Mouse (Mus musculus): ENCODE data around the gene Batf2. TPM values are rescaled to one million over a fixed set of nuclear protein-coding genes. Genes with fewer than 3 reads are reported as not detected.
"Not testable (repeated sequence)": the region's sequence is repeated elsewhere in the genome, so short reads cannot be mapped to it uniquely, and the experiment has no call there.

The Batf2 gene
- polyA plus RNA-seq, 1 experiment, result not detected

- Histone ChIP-seq H3K9me3 (ENCODE audit: control insufficient read depth, low read length) (no peaks in the 10 kb centered on the region), H3K36me3 (ENCODE audit: control insufficient read depth) (peaks cover 33% of the 10 kb centered on the region), H3K27me3 (ENCODE audit: control insufficient read depth) (no peaks in the 10 kb centered on the region), H3K4me3 (replicated peaks) (peak within 1 kb of the TSS; percentile 68), H3K4me1 (ENCODE audit: control insufficient read depth) (peaks cover 72% of the 10 kb centered on the region)
- TF ChIP-seq TAL1 (IDR thresholded peaks at IDR 0.05; ENCODE audit: low read length) (no peak), GATA1 (IDR thresholded peaks at IDR 0.05; ENCODE audit: low read length) (no peak)
These were observed 12.9 kb upstream of the Batf2 start, which contains the start of gene Snx15 for GRCm38 (mm10) chr19:6127760-6128341. TSS of gene Snx15 (minus strand) at chr19:6128304.

DNA sequence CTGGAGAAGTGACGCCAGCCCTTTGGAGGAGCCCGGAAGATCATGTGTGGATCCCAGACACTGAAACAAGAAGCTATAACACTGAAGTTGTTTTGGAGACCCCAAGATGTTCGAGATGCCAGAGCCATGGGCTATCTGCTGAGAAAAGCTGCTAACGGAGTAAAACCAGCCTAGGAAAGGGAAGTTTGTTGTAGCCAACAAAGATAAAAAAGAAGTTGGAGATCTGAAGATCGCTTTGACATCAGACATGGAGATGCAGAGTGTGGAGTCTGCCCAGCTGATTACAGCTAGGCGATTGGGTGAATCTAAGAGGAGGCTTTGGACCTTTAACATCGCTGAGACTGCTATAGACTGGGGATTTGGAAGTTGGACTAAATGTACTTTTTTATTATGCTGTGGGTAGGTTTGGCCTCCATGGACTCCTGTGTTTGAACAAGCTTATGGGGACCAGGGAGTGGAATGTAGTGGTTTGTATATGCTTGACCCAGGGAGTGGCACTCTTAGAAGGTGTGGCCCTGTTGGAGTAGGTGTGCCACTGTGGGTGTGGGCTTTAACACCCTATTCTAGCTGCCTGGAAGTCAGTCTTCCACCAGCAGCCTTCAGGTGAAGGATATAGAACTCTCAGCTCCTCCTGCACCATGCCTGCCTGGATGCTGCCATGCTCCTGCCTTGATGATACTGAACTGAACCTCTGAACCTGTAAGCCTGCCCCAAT is 10.2 kb upstream of the Batf2 start:
- peaks cover 42% of the 10 kb centered on the region for H3K36me3 ChIP-seq (ENCODE audit: control insufficient read depth)
- not testable (repeated sequence) for H3K27me3 ChIP-seq (ENCODE audit: control insufficient read depth); H3K9me3 ChIP-seq (ENCODE audit: control insufficient read depth, low read length)
- peak overlapping the region; percentile 49 for H3K4me3 ChIP-seq (replicated peaks)
- peaks cover 87% of the 10 kb centered on the region for H3K4me1 ChIP-seq (ENCODE audit: control insufficient read depth)

- no peaks in the 10 kb centered on the region for H3K27me3 ChIP-seq (ENCODE audit: control insufficient read depth)
- peaks cover 52% of the 10 kb centered on the region for H3K36me3 ChIP-seq (ENCODE audit: control insufficient read depth)
- TF ChIP-seq TAL1 (IDR thresholded peaks at IDR 0.05; ENCODE audit: low read length) (peak; percentile 97), GATA1 (IDR thresholded peaks at IDR 0.05; ENCODE audit: low read length) (peak; percentile 92)
- H3K4me3 ChIP-seq (replicated peaks), result peak overlapping the region; percentile 63
- peaks cover 84% of the 10 kb centered on the region for H3K4me1 ChIP-seq (ENCODE audit: control insufficient read depth)
- no peaks in the 10 kb centered on the region for H3K9me3 ChIP-seq (ENCODE audit: control insufficient read depth, low read length)
These were observed 8.5 kb upstream of the Batf2 start for GRCm38 (mm10) chr19:6132171-6132827.

DNA sequence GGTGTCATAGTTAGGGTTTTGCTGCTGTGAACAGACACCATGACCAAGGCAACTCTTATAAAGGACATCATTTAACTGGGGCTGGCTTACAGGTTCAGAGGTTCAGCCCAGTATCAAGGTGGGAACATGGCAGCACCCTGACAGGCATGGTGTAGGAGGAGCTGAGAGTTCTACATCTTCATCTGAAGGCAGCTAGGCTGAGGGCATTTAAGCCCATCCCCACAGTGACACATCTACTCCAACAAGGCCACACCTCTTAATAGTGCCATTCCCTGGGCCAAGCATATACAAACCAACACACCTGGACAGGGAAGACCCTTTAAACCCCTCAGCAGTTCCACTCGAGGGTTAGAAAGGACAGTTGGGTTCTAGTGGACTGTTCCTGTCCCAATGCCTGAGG is 7.6 kb upstream of the Batf2 start:
- Histone ChIP-seq H3K4me3 (replicated peaks) (peak overlapping the region; percentile 63), H3K36me3 (ENCODE audit: control insufficient read depth) (peaks cover 60% of the 10 kb centered on the region), H3K4me1 (ENCODE audit: control insufficient read depth) (peaks cover 85% of the 10 kb centered on the region)
- H3K9me3 ChIP-seq (ENCODE audit: control insufficient read depth, low read length); H3K27me3 ChIP-seq (ENCODE audit: control insufficient read depth): not testable (repeated sequence)

GRCm38 (mm10) chr19:6136397-6136796 is 4.4 kb upstream of the Batf2 start:
- TF ChIP-seq TAL1 (IDR thresholded peaks at IDR 0.05; ENCODE audit: low read length) (no peak), GATA1 (IDR thresholded peaks at IDR 0.05; ENCODE audit: low read length) (no peak)
- H3K9me3 ChIP-seq (ENCODE audit: control insufficient read depth, low read length), result no peaks in the 10 kb centered on the region
- no peaks in the 10 kb centered on the region for H3K27me3 ChIP-seq (ENCODE audit: control insufficient read depth)
- peaks cover 82% of the 10 kb centered on the region for H3K4me1 ChIP-seq (ENCODE audit: control insufficient read depth)
- no peak overlapping the region for H3K4me3 ChIP-seq (replicated peaks)
- H3K36me3 ChIP-seq (ENCODE audit: control insufficient read depth), result peaks cover 70% of the 10 kb centered on the region

- H3K9me3 ChIP-seq (ENCODE audit: control insufficient read depth, low read length), result no peaks in the 10 kb centered on the region
- TF ChIP-seq TAL1 (IDR thresholded peaks at IDR 0.05; ENCODE audit: low read length), result no peak
- TF ChIP-seq GATA1 (IDR thresholded peaks at IDR 0.05; ENCODE audit: low read length), result no peak
- H3K4me1 ChIP-seq (ENCODE audit: control insufficient read depth), result peaks cover 56% of the 10 kb centered on the region
- no peaks in the 10 kb centered on the region for H3K27me3 ChIP-seq (ENCODE audit: control insufficient read depth)
- peaks cover 47% of the 10 kb centered on the region for H3K36me3 ChIP-seq (ENCODE audit: control insufficient read depth)
- peak overlapping the region; percentile 96 for H3K4me3 ChIP-seq (replicated peaks)
These were observed 1.1 kb upstream of the Batf2 start for GRCm38 (mm10) chr19:6139701-6140100.

DNA sequence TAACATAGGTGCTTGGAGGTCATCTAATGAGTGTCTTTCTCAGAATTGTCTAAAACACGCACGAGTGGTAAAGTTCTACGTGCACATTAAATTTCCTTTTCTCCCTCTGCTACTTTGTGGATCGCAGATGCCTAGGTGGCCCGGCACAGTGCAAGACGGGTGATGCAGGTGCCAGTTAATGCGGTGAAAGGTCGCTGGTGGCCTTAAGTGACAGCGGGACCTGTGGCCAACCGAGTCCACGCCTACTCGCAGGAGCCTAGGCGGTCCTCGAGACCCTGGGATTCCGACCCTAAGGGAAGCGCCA is 457 bp upstream of the Batf2 start:
- H3K27me3 ChIP-seq (ENCODE audit: control insufficient read depth), result 0 out of 2 replicates have a peak, but pooled peaks cover 2% of the 10 kb centered on the region
- no peak for TF ChIP-seq TAL1 (IDR thresholded peaks at IDR 0.05; ENCODE audit: low read length)
- TF ChIP-seq GATA1 (IDR thresholded peaks at IDR 0.05; ENCODE audit: low read length), result no peak
- peak overlapping the region; percentile 96 for H3K4me3 ChIP-seq (replicated peaks)
- H3K9me3 ChIP-seq (ENCODE audit: control insufficient read depth, low read length), result no peaks in the 10 kb centered on the region
- H3K4me1 ChIP-seq (ENCODE audit: control insufficient read depth), result peaks cover 50% of the 10 kb centered on the region
- peaks cover 40% of the 10 kb centered on the region for H3K36me3 ChIP-seq (ENCODE audit: control insufficient read depth)

DNA sequence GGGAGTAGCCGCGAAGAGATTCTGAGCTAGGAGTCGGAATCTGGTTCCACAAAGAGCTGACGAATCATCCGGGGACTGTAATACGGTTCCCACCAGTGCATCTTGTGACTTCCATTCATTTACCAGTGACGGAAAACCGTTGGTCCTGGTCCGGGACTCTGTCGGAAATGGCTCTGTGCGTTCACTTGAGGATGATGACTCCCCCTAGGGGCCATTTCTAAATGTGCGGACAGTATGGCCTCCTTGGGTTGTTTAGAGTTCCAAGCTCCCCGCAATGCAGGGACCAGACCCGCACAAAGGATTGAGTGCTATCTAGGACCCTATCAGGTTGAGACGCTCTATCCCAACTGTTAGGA is 589 bp downstream of the Batf2 start, which contains the start of gene Arl2:
Gene Arl2, minus strand, starts transcription at position 155 of the 356 bp plus-strand sequence.
- 0 out of 2 replicates have a peak, but pooled peaks cover 2% of the 10 kb centered on the region for H3K27me3 ChIP-seq (ENCODE audit: control insufficient read depth)
- peaks cover 30% of the 10 kb centered on the region for H3K36me3 ChIP-seq (ENCODE audit: control insufficient read depth)
- H3K9me3 ChIP-seq (ENCODE audit: control insufficient read depth, low read length), result no peaks in the 10 kb centered on the region
- H3K4me1 ChIP-seq (ENCODE audit: control insufficient read depth), result peaks cover 41% of the 10 kb centered on the region
- peak within 1 kb of the TSS; percentile 96 for H3K4me3 ChIP-seq (replicated peaks)
- TF ChIP-seq TAL1 (IDR thresholded peaks at IDR 0.05; ENCODE audit: low read length) (no peak), GATA1 (IDR thresholded peaks at IDR 0.05; ENCODE audit: low read length) (no peak)

DNA sequence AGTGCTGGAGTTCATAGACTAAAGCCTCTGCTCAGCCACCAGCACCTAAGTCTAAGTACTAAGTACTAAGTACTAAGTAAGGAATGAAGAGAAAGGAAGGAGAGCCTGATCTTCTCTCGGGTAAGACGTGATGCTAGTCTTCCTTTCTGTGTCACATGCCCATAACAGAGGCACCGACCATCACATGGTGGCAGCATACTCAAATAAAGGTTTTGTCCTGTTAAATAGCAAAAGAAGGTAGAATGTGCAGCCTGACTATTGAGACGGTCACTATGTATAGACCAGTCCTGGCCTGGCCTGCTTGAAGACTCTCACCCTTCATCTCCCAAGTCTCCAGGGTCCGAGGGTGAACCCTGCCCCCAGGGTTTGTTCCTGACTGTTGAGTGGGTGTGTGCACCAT is 4.1 kb downstream of the Batf2 start:
- Histone ChIP-seq H3K9me3 (ENCODE audit: control insufficient read depth, low read length) (no peaks in the 10 kb centered on the region), H3K4me1 (ENCODE audit: control insufficient read depth) (peaks cover 20% of the 10 kb centered on the region), H3K36me3 (ENCODE audit: control insufficient read depth) (peaks cover under 1% of the 10 kb centered on the region; the same call in 1 of the 2 replicates), H3K27me3 (ENCODE audit: control insufficient read depth) (0 out of 2 replicates have a peak, but pooled peaks cover 2% of the 10 kb centered on the region), H3K4me3 (replicated peaks) (no peak overlapping the region)
- TF ChIP-seq GATA1 (IDR thresholded peaks at IDR 0.05; ENCODE audit: low read length) (no peak), TAL1 (IDR thresholded peaks at IDR 0.05; ENCODE audit: low read length) (no peak)
